Mouse (Mus musculus): Measurements from ENCODE around the gene Psme2.

Psme2 gene

GRCm38 (mm10) chr14:55567496-55567895 is 23.4 kb downstream of the Psme2 start:
- no peak for DNase-seq (ENCODE audit: low read depth, low spot score)

- DNase-seq (ENCODE audit: low read depth, low spot score), result no peak
Measured at GRCm38 (mm10) chr14:55565748-55566147, 25.2 kb downstream of the Psme2 start.

GRCm38 (mm10) chr14:55563249-55563648 is 27.7 kb downstream of the Psme2 start:
- DNase-seq (ENCODE audit: low read depth, low spot score), result no peak

- DNase-seq (ENCODE audit: low read depth, low spot score), result no peak
Measured at GRCm38 (mm10) chr14:55561860-55562259, 29.1 kb downstream of the Psme2 start.

- peak; percentile 98 for DNase-seq (ENCODE audit: low read depth, low spot score)
Measured at GRCm38 (mm10) chr14:55560202-55561073, 30.5 kb downstream of the Psme2 start, which contains the start of gene A730061H03Rik. A730061H03Rik (minus strand) TSS chr14:55560406.

GRCm38 (mm10) chr14:55559799-55560201 is 31.1 kb downstream of the Psme2 start, which contains the start of gene Dcaf11:
Dcaf11 (plus strand) TSS chr14:55560006.
- DNase-seq (ENCODE audit: low read depth, low spot score), result peak; percentile 92

- no peak for DNase-seq (ENCODE audit: low read depth, low spot score)
Measured at GRCm38 (mm10) chr14:55558740-55559448, 32.0 kb downstream of the Psme2 start.

- DNase-seq (ENCODE audit: low read depth, low spot score), result no peak
Measured at GRCm38 (mm10) chr14:55557587-55557986, 33.3 kb downstream of the Psme2 start.

GRCm38 (mm10) chr14:55557003-55557402 is 33.9 kb downstream of the Psme2 start:
- peak; percentile 51 for DNase-seq (ENCODE audit: low read depth, low spot score)

GRCm38 (mm10) chr14:55555788-55556187 is 35.1 kb downstream of the Psme2 start:
- DNase-seq (ENCODE audit: low read depth, low spot score), result no peak

- no peak for DNase-seq (ENCODE audit: low read depth, low spot score)
Measured at GRCm38 (mm10) chr14:55554635-55555034, 36.3 kb downstream of the Psme2 start.

GRCm38 (mm10) chr14:55551794-55552193 is 39.1 kb downstream of the Psme2 start:
- no peak for DNase-seq (ENCODE audit: low read depth, low spot score)

GRCm38 (mm10) chr14:55551347-55551746 is 39.6 kb downstream of the Psme2 start:
- no peak for DNase-seq (ENCODE audit: low read depth, low spot score)

- no peak for DNase-seq (ENCODE audit: low read depth, low spot score)
Measured at GRCm38 (mm10) chr14:55550191-55550590, 40.7 kb downstream of the Psme2 start.

GRCm38 (mm10) chr14:55544334-55544733 is 46.6 kb downstream of the Psme2 start:
- DNase-seq (ENCODE audit: low read depth, low spot score), result no peak

GRCm38 (mm10) chr14:55542268-55542667 is 48.6 kb downstream of the Psme2 start:
- no peak for DNase-seq (ENCODE audit: low read depth, low spot score)

GRCm38 (mm10) chr14:55540787-55541321 is 50.1 kb downstream of the Psme2 start:
- DNase-seq (ENCODE audit: low read depth, low spot score), result peak; percentile 61

- DNase-seq (ENCODE audit: low read depth, low spot score), result no peak
Measured at GRCm38 (mm10) chr14:55540067-55540786, 50.7 kb downstream of the Psme2 start, which contains the start of gene Pck2. Pck2 (plus strand) TSS chr14:55540266.
